Mouse (Mus musculus) T-cell, adult 2 months (primary cell): ENCODE measurements around the gene Nxpe3.

Experiments
- DNase-seq: peaks from one replicate; pipeline ENCODE4 v3.0.0; 2022; ENCODE audit warnings: low spot score

The Nxpe3 gene

DNA sequence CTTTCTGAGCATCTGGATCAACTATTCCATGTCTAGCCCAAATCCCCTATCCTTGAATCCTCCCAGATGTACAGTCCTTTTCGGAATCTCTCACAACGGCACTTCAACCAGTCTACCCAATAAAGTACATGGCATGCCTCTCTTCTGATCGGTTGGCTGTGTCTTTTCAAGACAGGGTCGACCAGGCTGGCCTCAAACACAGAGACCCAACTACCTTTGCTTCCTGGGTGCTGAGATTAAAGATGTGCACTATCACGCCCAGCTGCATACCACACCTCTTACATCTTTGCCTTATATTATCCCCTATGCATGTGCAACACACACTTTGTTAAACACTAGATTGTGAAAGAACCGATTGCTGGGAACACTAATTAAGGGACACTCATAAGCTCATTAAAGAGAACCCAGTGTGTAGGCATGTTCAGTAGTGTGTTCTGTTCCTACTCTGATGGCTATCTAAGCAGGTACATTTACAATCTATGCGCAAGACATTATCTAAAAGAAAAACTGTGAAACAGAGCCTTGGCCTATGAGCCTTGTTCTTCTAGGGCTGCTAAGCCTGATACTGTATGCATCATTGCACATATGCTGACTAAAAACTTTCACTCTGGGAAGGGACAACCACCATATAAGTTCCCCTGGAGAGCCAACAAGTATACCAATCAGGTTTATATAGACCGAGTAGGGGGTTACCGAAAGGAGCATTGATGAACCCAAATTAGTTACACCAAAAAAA, 85.1 kb downstream of the Nxpe3 start:
- DNase-seq: no peak

GRCm38 (mm10) chr16:55809345-55809744, 85.7 kb downstream of the Nxpe3 start:
- DNase-seq: no peak

GRCm38 (mm10) chr16:55807505-55807932, 87.6 kb downstream of the Nxpe3 start:
- no peak for DNase-seq

DNA sequence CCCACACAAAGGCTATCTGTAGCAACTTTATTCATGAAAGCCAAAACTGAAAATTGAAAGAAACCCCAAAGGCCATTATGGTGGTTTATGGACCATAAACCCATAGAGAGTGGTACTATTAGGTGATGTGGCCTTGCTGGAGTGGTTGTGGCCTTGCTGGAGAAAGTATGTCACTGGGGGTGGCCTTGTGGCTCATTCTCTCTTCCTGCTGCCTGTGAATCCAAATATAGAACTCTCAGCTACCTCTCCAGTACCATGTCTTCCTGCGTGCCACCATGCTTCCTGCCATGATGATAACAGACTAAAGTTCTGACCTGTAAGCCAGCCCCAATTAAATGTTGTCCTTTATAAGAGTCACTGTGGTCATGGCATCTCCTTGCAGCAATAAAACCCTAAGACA, 90.3 kb downstream of the Nxpe3 start:
- DNase-seq: no peak

- DNase-seq: no peak
Measured at GRCm38 (mm10) chr16:55801629-55802028, 93.5 kb downstream of the Nxpe3 start.

DNA sequence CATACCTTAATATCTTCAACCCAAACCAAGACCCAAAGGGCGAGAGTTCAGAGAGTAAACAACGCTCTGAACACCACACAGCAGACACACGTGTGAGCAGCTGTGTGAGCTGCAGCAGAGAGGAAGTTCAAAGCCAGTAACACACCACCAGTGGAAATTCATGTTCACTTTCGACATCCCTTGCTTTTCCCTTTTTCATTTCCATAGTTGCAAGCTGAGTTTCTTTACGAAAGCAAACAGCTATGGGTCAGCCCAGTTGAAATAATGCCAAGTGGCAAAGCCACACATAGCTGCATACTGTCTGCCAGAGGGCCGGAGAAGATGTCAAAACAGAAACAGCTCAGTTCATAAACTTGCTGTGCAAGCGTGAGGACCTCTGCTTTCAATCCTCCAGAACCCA, 96.2 kb downstream of the Nxpe3 start:
- no peak for DNase-seq

DNA sequence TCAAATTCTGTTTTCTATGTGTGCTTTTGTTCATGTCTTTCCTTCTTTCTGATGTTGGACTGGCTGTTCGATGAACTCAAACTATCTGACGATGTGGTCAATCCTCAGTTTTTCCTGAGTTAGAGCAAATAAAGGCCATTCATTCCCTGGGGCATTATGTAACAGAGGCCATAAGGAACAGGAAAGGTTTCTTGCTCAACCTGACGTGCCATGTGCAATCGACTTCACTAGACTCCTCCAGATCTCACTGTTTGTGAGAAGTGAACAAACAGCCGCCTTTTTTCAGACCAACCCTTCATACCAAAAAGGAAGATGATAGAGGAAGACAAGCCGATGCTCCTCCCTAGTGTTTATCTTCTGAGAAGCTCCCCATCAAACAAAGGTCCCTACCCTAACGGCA, 104.8 kb downstream of the Nxpe3 start:
- no peak for DNase-seq
